In the genomic region with DNA sequence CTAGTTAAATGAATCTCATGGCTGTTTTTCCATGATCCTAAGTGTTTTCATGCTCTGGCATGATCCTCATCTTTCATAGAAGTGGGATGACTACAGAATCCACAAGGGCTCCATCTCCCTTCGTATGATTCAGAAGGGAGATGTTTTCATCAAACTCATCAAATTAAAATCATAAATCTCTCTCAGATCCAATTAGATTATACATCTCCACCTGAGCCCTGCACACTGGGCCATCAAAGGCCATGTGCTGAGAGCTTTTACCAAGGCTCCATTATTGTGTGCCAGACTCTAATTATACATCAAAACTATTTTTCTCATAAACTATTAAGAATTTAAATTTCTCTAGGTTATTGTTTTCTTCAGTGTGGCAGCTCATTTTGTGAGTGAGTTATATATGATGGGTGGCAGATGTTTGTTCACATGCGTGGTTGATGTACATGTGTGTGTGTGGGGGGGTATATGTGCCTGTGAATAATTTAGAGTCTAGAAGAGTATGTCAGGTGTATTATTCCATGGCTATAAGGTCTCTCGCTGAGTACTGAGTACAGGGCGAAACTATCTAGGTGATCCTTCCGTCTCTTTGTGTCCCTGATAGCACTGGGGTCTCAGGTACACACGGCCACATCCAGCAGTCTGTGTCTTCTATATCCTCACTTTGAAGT, we compare ENCODE assay signal across 19 mouse cellular contexts.
"Had no signal": no experiment of that assay in that cellular context is flagged by ENCODE, and none has a peak within 500 bp of the region (broad histone marks: within the 10 kb centered on the region; RNA-seq: fewer than 3 reads in every experiment).

No protein-coding gene starts in this region.

- H3K4me2 ChIP-seq: kidney, embryonic 15.5 days; limb, embryonic 12.5 days; limb, embryonic 15.5 days; liver, embryonic 11.5 days; lung, embryonic 14.5 days; midbrain, embryonic 12.5 days had no signal

- H3K4me3 ChIP-seq: kidney, embryonic 15.5 days; limb, embryonic 12.5 days; limb, embryonic 15.5 days; midbrain, embryonic 12.5 days had no signal

- H3K9ac ChIP-seq: kidney, embryonic 15.5 days; limb, embryonic 12.5 days; limb, embryonic 15.5 days; liver, embryonic 14.5 days; liver, postnatal 0 days; lung, embryonic 14.5 days; midbrain, embryonic 12.5 days had no signal

- ATAC-seq: liver, postnatal 0 days; lung, postnatal 0 days; midbrain, embryonic 16.5 days had no signal

- H3K36me3 ChIP-seq: kidney, embryonic 15.5 days; limb, embryonic 12.5 days; limb, embryonic 15.5 days; midbrain, embryonic 12.5 days had no signal

- H3K27ac ChIP-seq: kidney, embryonic 15.5 days; limb, embryonic 12.5 days; limb, embryonic 15.5 days; liver, embryonic 14.5 days; macrophage; midbrain, embryonic 12.5 days had no signal

- H3K4me1 ChIP-seq: kidney, embryonic 15.5 days; limb, embryonic 12.5 days; limb, embryonic 15.5 days; midbrain, embryonic 12.5 days had no signal

- DNase-seq: kidney, adult 11 months; kidney, adult 8-10 months; kidney, postnatal 10 days; kidney, postnatal 36 days; left cerebral cortex, postnatal 4 days; liver, postnatal 0 days; lung, embryonic 14.5 days; thymus, adult 2 months; thymus, postnatal 14 days; thymus, postnatal 4 days had no signal

- H3K9me3 ChIP-seq: kidney, embryonic 15.5 days; limb, embryonic 12.5 days; limb, embryonic 15.5 days; midbrain, embryonic 12.5 days had no signal

- H3K27me3 ChIP-seq: kidney, embryonic 15.5 days; limb, embryonic 12.5 days; limb, embryonic 15.5 days; midbrain, embryonic 12.5 days had no signal
